Mouse (Mus musculus) thymus, adult 18-20 months (tissue): ENCODE measurements at regions not wholly inside any gene's neighbourhood (a gene's known extent, or its start where the extent isn't known, plus 50 kb on each side); places are given as distances from the start of the nearest gene placed in this dataset.
A peak's percentile ranks its signal among the peaks of the same experiment; 100 is the strongest.
"Not testable (repeated sequence)": the region's sequence is repeated elsewhere in the genome, so short reads cannot be mapped to it uniquely, and the experiment has no call there.

Experiments
- DNase-seq, 2 experiments: peaks; one replicate each; pipeline ENCODE4 v3.0.0; 2022; ENCODE audit warnings: mixed read lengths in 2 of 2

- DNase-seq = no peak
Observed at GRCm38 (mm10) chr10:95773425-95773980, 69.2 kb downstream of the Gm33543 start.

- no peak for DNase-seq
Observed at GRCm38 (mm10) chr10:95772811-95773424, 69.8 kb downstream of the Gm33543 start.

- no peak for DNase-seq
Observed at GRCm38 (mm10) chr10:95768974-95769373, 73.8 kb downstream of the Gm33543 start.

GRCm38 (mm10) chr10:95767526-95768161 lies 75.1 kb downstream of the Gm33543 start:
- DNase-seq = no peak

GRCm38 (mm10) chr10:95764129-95764528 lies 78.6 kb downstream of the Gm33543 start:
- no peak for DNase-seq

GRCm38 (mm10) chr10:95762632-95763031 lies 80.1 kb downstream of the Gm33543 start:
- DNase-seq = no peak

GRCm38 (mm10) chr10:95761969-95762368 lies 80.8 kb downstream of the Gm33543 start:
- no peak for DNase-seq

GRCm38 (mm10) chr10:95760121-95760870 lies 82.4 kb downstream of the Gm33543 start:
- no peak for DNase-seq

GRCm38 (mm10) chr10:95758181-95758580 lies 84.5 kb downstream of the Gm33543 start:
- no peak for DNase-seq

- DNase-seq = no peak
Observed at GRCm38 (mm10) chr10:95755429-95755828, 82.2 kb upstream of the Anapc15-ps start.

GRCm38 (mm10) chr10:95753396-95753905 lies 80.2 kb upstream of the Anapc15-ps start:
- no peak for DNase-seq

- no peak for DNase-seq
Observed at GRCm38 (mm10) chr10:95748360-95748759, 75.1 kb upstream of the Anapc15-ps start.

- DNase-seq = no peak
Observed at GRCm38 (mm10) chr10:95747939-95748338, 74.7 kb upstream of the Anapc15-ps start.

- DNase-seq = peak in 1 of 2 experiments; percentile 39
Observed at GRCm38 (mm10) chr10:95745834-95746620, 72.8 kb upstream of the Anapc15-ps start.

GRCm38 (mm10) chr10:95745254-95745653 lies 72.0 kb upstream of the Anapc15-ps start:
- no peak for DNase-seq

GRCm38 (mm10) chr10:95743627-95744026 lies 70.4 kb upstream of the Anapc15-ps start:
- no peak for DNase-seq

- DNase-seq = no peak
Observed at GRCm38 (mm10) chr10:95739421-95739820, 66.2 kb upstream of the Anapc15-ps start.

GRCm38 (mm10) chr10:95736743-95737142 lies 63.5 kb upstream of the Anapc15-ps start:
- DNase-seq = not testable (repeated sequence)

- DNase-seq = no peak
Observed at GRCm38 (mm10) chr10:95731001-95731400, 57.8 kb upstream of the Anapc15-ps start.

- no peak for DNase-seq
Observed at GRCm38 (mm10) chr10:95729890-95730289, 56.6 kb upstream of the Anapc15-ps start.

- DNase-seq = no peak
Observed at GRCm38 (mm10) chr10:95725910-95726309, 52.7 kb upstream of the Anapc15-ps start.

- no peak for DNase-seq
Observed at GRCm38 (mm10) chr10:95725349-95725748, 52.1 kb upstream of the Anapc15-ps start.
